Mouse (Mus musculus) forebrain, embryonic 16.5 days (tissue): Measurements from ENCODE around the gene Tmem72. TPM values are rescaled to one million over a fixed set of nuclear protein-coding genes. Genes with fewer than 3 reads are reported as not detected.

ENCODE experiments used
- ATAC-seq: fragments of 200-750 bp; cut with Nextera tagmentation; 2 replicates; pipeline ENCODE4 v1.8.0; 2017; ENCODE audit warnings: mild to moderate bottlenecking, moderate library complexity
- H3K27ac ChIP-seq: fragments of 300-500 bp; sonication (generic); 2 replicates; pipeline ENCODE4 v1.5.1; 2014; ENCODE audit warnings: low read length, control low read depth
- H3K27me3 ChIP-seq: fragments of 300-500 bp; sonication (generic); replicated peaks from 2 replicates; pipeline ENCODE4 v1.6.1; 2014; ENCODE audit warnings: low read length; ENCODE audit not compliant: control insufficient read depth, insufficient read depth
- H3K36me3 ChIP-seq: fragments of 300-500 bp; sonication (generic); 2 replicates; pipeline ENCODE4 v1.6.1; 2014; ENCODE audit not compliant: control insufficient read depth, insufficient read depth
- H3K4me1 ChIP-seq: fragments of 300-500 bp; sonication (generic); replicated peaks from 2 replicates; pipeline ENCODE4 v1.6.1; 2014; ENCODE audit warnings: low read length; ENCODE audit not compliant: control insufficient read depth, insufficient read depth
- H3K4me2 ChIP-seq: fragments of 300-500 bp; sonication (generic); 2 replicates; pipeline ENCODE4 v1.6.1; 2014; ENCODE audit warnings: mild to moderate bottlenecking, low read length, control low read depth
- H3K4me3 ChIP-seq: fragments of 300-500 bp; sonication (generic); replicated peaks from 2 replicates; pipeline ENCODE4 v1.5.1; 2014; ENCODE audit warnings: mild to moderate bottlenecking, low read length, control low read depth
- H3K9ac ChIP-seq: fragments of 300-500 bp; sonication (generic); replicated peaks from 2 replicates; pipeline ENCODE4 v1.6.1; 2014; ENCODE audit warnings: low read depth, low read length, control low read depth
- H3K9me3 ChIP-seq: fragments of 300-500 bp; sonication (generic); 2 replicates; pipeline ENCODE4 v1.6.1; 2016; ENCODE audit warnings: low read length; ENCODE audit not compliant: control insufficient read depth
- whole genome bisulfite sequencing: fragments of 180-500 bp; shearing (Covaris S2); extraction: QIAGEN DNeasy Blood & Tissue Kit; methylation state at CpG from one replicate; pipeline ENCODE4 v1.1.7; 2014; 5-methylcytosine and 5-hydroxymethylcytosine counted together
- polyA plus RNA-seq: library from polyadenylated mRNA; unstranded; fragments of >200 nt; fragmentation: Nextera tagmentation; extraction: Ambion mirVana; gene quantifications from 2 replicates; pipeline ENCODE4 v1.2.1, GENCODE M21; 2015

The Tmem72 gene
- polyA plus RNA-seq, 1 experiment from 2014 or later, result 1.4 TPM

DNA sequence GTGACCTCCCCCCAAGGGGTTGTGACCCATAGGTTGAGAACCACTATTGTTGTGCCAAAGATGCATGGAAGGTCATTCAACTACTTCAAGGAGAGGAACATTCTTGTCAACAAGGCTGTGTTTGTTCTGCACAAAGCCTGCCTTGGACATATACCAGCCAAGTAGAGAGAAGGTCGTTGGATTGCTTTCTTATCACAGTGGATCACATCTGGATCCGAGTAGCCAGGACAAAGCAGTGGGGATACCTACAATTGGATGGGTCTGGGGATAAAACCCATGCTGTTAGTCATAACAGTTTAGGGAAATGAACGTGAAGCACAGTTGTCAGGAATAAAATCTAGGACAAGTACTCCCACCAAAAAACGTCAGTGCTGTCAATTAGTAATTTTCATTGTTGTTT is 72.8 kb downstream of the Tmem72 start:
- no peaks in the 10 kb centered on the region for H3K36me3 ChIP-seq
- H3K9ac ChIP-seq, result no peak overlapping the region
- no peak overlapping the region for H3K27ac ChIP-seq
- no peaks in the 10 kb centered on the region for H3K27me3 ChIP-seq
- 69% methylated on average over 4 of the region's 4 CpGs for WGBS
- H3K4me2 ChIP-seq, result no peak overlapping the region
- no peak for ATAC-seq
- no peaks in the 10 kb centered on the region for H3K4me1 ChIP-seq
- no peak overlapping the region for H3K4me3 ChIP-seq
- no peaks in the 10 kb centered on the region for H3K9me3 ChIP-seq

DNA sequence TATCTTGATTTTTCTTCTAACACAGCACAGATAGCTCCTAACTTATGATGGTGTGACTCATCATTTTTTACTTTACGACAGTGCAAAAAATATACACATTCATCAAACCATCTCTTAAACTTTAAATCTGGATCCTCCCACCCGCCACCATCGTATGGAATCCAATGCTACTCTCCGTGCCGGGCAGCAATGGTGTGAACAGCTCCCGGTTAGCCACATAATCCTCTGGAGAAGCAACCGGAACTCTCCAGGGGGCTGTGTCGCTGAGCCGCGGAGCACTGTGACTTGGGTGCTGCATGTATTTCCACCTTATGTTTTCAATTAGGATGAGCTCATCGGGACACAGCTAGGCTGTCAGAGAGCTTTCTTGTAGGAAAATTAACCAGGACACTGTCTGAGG is 73.8 kb downstream of the Tmem72 start:
- Histone ChIP-seq H3K9ac (no peak overlapping the region), H3K36me3 (no peaks in the 10 kb centered on the region), H3K4me3 (no peak overlapping the region), H3K9me3 (no peaks in the 10 kb centered on the region), H3K4me2 (no peak overlapping the region), H3K4me1 (no peaks in the 10 kb centered on the region), H3K27ac (no peak overlapping the region), H3K27me3 (no peaks in the 10 kb centered on the region)
- no peak for ATAC-seq
- WGBS, result 90% methylated on average over 11 of the region's 11 CpGs

DNA sequence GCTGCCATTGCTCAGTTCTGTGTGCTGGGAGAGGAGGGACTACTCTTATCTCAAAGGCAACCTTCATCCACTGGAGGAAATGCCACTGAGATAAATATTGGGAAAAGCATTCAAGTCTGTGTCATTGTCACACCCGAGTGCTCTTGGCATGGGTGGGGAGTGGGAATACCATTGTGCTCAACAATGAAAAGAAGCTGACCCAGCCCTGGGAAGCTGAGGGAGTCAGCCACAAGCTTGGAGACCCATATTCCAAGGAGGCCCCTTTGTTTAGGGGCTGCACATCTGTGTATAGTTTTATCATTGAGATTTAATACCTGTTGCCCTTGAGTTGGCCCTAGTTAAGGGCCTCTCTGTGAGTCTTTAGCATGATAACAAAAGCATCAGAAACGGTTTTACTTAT is 77.0 kb downstream of the Tmem72 start:
- Histone ChIP-seq H3K4me3 (no peak overlapping the region), H3K36me3 (no peaks in the 10 kb centered on the region), H3K27me3 (no peaks in the 10 kb centered on the region), H3K4me1 (no peaks in the 10 kb centered on the region), H3K27ac (no peak overlapping the region), H3K9me3 (no peaks in the 10 kb centered on the region), H3K4me2 (no peak overlapping the region), H3K9ac (no peak overlapping the region)
- 70% methylated on average over 2 of the region's 2 CpGs for WGBS
- no peak for ATAC-seq

DNA sequence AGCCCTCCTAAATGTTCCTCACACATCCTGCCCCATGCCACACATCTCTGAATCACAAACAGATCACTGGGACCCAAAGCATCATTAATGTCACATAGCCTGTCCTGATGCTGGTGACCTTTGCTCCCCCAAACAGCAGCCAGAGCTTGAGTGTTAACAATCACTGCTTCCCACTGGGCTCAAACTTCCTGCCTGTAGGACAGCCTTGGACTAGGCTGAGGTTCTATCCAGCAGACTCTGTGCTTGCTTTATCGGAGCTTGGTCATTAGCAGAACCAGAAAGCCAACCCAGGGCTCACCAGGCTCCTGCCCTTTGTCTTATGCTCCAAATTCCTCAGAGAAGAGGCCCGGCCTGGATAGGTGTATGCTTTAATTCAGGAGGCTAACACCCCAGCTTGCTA is 77.8 kb downstream of the Tmem72 start:
- H3K9me3 ChIP-seq, result no peaks in the 10 kb centered on the region
- H3K4me1 ChIP-seq, result no peaks in the 10 kb centered on the region
- 81% methylated on average over 2 of the region's 2 CpGs for WGBS
- no peak overlapping the region for H3K4me3 ChIP-seq
- no peak overlapping the region for H3K27ac ChIP-seq
- no peaks in the 10 kb centered on the region for H3K27me3 ChIP-seq
- H3K4me2 ChIP-seq, result no peak overlapping the region
- no peak overlapping the region for H3K9ac ChIP-seq
- H3K36me3 ChIP-seq, result no peaks in the 10 kb centered on the region
- ATAC-seq, result no peak

DNA sequence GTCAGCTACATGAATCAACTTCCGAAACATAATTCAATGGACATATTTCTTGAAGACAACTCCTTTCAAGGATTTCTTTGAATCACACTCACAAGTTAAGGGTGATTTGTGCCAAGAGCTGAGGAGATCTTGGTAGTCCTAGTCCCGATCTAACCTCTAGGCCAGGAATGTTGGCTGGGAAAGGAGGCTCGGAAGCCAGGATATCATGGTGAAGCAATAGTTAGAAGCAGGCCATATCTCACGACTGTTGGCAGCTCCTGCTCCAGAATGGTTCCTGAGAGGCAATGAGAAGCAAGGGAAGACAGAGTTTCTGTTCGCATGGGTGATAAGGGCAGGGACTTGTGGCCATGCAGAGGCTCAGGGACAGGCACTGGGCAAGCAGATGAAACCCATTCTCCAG is 79.2 kb downstream of the Tmem72 start:
- H3K4me3 ChIP-seq, result no peak overlapping the region
- WGBS, result 94% methylated on average over 5 of the region's 5 CpGs
- H3K9ac ChIP-seq, result no peak overlapping the region
- no peak for ATAC-seq
- H3K36me3 ChIP-seq, result no peaks in the 10 kb centered on the region
- no peak overlapping the region for H3K4me2 ChIP-seq
- no peak overlapping the region for H3K27ac ChIP-seq
- H3K4me1 ChIP-seq, result no peaks in the 10 kb centered on the region
- H3K27me3 ChIP-seq, result no peaks in the 10 kb centered on the region
- H3K9me3 ChIP-seq, result no peaks in the 10 kb centered on the region

DNA sequence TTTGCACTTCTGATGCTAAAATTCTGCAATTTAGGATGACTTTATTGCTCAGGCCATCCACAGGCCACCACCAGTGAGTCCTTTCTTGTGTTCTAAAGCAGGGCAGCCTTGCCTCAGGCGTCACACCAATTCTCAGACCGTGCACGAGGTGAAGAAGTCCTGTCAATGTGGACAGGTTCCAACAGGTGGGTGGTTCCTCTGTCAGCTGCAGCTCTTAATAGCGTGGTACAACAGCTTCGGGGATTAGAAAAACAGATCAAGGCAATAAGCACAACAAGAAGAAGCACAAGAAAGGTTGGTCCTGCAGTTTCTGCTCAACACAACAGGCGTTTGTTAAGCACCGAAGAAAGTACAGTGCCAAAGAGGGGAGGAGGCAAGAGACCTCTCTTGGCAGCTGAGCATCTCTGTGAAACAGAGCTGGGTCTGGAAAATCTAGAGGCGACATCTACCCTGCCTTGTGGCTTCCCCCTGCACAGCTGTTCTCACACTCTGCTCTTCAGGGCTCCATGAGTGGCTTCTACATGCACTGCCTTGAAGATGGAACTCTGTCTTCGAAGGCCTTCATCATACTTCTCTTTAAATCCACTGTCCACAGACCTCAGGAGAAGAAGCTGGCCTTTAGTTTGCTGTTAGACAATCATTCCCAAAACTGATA is 80.0 kb downstream of the Tmem72 start:
- no peak for ATAC-seq
- no peaks in the 10 kb centered on the region for H3K9me3 ChIP-seq
- H3K27me3 ChIP-seq, result no peaks in the 10 kb centered on the region
- WGBS, result 81% methylated on average over 9 of the region's 9 CpGs
- H3K4me3 ChIP-seq, result no peak overlapping the region
- H3K36me3 ChIP-seq, result no peaks in the 10 kb centered on the region
- no peak overlapping the region for H3K4me2 ChIP-seq
- no peak overlapping the region for H3K27ac ChIP-seq
- no peak overlapping the region for H3K9ac ChIP-seq
- no peaks in the 10 kb centered on the region for H3K4me1 ChIP-seq

DNA sequence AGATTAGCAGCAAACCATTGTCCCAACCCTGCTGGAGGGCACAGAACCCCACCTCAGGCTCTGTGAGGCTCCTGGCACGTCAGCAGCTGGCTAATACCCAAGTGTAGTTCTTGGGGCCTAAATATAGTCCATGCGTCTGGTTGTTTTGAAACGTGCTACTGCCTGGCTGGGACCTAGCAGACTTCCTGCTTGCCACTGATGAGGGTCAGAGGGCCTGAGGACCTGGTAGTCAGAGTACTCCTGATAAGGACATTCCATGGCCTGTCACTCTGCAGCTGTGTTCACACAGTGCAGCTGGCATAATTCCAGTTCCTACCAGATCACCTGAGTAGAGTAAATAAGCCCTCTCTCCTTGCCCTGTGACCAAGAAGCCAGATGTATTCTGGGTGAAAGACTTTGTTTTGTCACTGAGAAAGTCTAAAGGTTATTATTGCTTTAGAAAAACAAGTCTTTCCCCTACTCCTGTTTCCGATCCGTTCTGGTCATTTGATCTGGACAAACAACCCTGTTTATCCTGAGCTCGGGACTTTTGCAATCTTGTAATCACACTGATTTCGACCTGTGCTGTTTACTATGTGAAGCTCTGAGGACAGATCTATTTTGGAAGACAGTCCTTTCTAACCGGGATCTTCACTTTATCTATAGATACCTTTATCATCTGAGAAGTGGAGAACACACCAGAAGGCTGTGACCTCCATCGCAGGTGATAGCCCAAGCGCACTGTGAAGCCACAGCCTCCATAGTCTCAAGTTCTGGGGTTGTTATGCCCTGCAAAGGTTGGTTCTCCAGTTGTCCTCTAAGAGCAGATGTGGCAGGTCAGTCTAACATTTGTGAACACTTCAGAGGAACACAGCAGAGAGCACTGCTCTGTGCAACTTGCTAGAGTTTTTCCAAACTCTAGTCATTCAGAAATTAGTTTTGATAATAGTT is 81.2 kb downstream of the Tmem72 start:
- Histone ChIP-seq H3K9ac (no peak overlapping the region), H3K27me3 (no peaks in the 10 kb centered on the region), H3K9me3 (no peaks in the 10 kb centered on the region), H3K27ac (no peak overlapping the region), H3K36me3 (no peaks in the 10 kb centered on the region), H3K4me1 (no peaks in the 10 kb centered on the region), H3K4me3 (no peak overlapping the region), H3K4me2 (no peak overlapping the region)
- WGBS, result 74% methylated on average over 10 of the region's 10 CpGs
- no peak for ATAC-seq

DNA sequence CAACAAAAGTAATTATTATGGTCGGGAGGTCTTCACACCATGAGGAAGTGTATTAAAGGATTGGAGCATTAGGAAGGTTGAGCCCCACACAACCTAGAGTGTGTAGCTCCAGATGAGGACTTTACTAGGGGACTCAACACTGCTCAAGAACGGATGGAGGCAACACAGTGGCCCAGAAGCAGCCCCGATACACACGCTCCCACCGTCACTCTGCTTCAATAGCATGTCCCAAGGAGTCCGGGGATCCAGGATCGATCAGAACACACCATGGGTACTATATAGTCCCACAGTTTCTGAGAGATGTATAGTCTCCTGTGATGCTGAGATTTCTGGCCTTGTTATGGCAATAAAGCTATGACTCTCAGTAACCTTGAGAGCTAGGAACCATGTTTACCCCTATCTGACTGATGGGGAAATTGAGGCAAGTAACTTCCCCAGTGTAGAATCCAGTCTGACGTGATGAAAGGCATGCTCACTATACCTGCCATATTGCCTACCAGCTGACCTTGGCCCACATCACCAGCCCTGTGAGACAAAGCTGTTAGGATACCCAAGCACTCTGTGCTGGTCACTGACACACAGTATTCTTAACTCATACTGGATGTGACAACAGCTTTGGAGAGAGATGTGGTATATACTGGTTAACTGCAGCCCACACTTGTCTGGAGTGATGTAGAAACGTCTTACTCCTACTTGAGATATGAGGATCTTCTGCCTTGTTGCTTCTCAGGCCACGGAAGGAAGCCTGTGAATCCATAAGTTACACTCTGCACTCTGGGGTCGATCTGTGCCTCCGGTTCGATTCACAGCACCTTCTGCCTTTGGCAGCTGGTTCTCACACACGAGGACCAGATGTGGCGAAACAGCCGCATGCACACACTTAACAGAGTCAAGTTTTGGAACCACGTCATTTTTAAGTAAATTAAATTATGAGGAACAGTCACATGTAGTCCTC is 82.7 kb downstream of the Tmem72 start:
- Histone ChIP-seq H3K4me2 (no peak overlapping the region), H3K9me3 (no peaks in the 10 kb centered on the region), H3K27ac (no peak overlapping the region), H3K27me3 (no peaks in the 10 kb centered on the region), H3K4me1 (peaks cover 3% of the 10 kb centered on the region; the same call in 1 of the 2 replicates), H3K9ac (no peak overlapping the region), H3K4me3 (no peak overlapping the region), H3K36me3 (no peaks in the 10 kb centered on the region)
- no peak for ATAC-seq
- 90% methylated on average over 17 of the region's 17 CpGs for WGBS

DNA sequence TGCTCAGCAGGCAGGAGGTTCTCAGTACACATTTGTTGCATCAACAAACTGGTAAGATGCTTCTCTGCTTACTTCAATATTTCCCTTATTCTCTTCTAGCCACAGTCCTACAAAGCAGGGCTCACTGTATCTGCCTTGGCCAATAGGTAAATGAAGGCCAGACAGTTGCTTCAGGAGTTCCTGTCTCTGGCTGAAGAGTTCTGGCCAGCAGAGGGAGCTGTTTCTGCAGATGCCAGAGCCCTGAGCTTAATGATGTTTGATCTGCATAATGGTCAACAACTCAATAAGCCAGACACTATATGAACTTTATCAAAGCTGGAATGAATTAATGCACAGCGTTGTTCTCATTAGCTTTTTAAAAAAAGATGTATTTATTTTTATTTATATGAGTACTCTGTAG is 84.6 kb downstream of the Tmem72 start:
- H3K9me3 ChIP-seq, result no peaks in the 10 kb centered on the region
- no peaks in the 10 kb centered on the region for H3K27me3 ChIP-seq
- H3K36me3 ChIP-seq, result no peaks in the 10 kb centered on the region
- H3K4me1 ChIP-seq, result peaks cover 8% of the 10 kb centered on the region
- no peak overlapping the region for H3K4me2 ChIP-seq
- no peak overlapping the region for H3K4me3 ChIP-seq
- no peak for ATAC-seq
- WGBS, result 55% methylated on average over 1 of the region's 1 CpGs
- H3K9ac ChIP-seq, result no peak overlapping the region
- no peak overlapping the region for H3K27ac ChIP-seq
